Comparison of ENCODE assay signal across 1 mouse cellular context in the genomic region with DNA sequence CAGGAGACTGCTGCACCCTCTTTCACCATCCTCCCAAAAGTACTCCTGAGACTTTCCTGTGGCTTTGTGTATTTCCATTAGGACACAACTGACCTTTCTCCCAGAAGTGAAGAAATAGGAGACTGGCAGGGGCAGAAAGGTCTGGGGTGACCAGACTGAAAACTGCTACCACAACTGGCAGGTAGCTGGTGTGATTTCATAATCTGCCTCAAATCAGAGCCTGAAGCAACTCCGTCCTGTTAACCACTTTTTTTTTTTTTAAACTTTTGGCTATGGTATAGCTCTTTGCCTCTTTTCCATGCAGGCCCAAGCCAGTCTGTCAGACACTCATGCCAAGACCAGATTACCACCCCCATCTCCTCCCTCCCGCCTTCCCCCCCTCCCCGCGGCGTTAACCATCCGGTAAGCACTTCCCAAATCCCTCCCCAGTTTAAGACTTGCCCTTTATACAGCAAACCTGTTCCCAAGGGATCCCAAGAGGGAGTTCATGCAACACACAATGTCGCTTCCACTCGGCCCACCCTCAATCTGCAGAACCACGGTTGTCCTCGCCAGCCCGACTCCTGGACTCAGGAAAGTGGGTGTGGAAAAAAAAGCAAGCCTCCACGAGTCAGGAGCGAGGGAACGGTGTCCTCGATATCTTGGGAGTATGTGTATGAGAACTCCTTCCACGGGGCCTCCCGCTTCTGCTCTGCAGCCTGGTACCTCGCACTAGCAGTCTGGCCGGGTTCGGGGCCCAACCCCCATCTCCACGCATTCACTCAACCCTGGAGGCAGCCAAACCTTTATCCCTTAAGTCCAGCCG.
TF ChIP-seq lines count a peak whose summit lies in the region.

No protein-coding gene starts in this region.

TF ChIP-seq in MEL, 35 proteins besides CTCF, POLR2A, EP300 and RAD21:
- TF ChIP-seq ZNF384 (IDR thresholded peaks at IDR 0.05; ENCODE audit: low read depth, low read length) (peak; percentile 58; the same call in 1 of the 2 replicates), JUND (IDR thresholded peaks at IDR 0.05; ENCODE audit: low read depth, low read length) (no peak), RCOR1 (IDR thresholded peaks at IDR 0.05; ENCODE audit: low read depth, low read length) (no peak)
